Mouse (Mus musculus) retina, postnatal 1 day (tissue): ENCODE measurements around the gene AI182371.
A peak's percentile ranks its signal among the peaks of the same experiment; 100 is the strongest.

Source experiments
- DNase-seq: peaks from one replicate; pipeline ENCODE4 v3.0.0-alpha.2; 2012

AI182371 gene

GRCm38 (mm10) chr2:35101443-35101842 is at the start of gene AI182371:
AI182371 (minus strand) TSS chr2:35101543.
- DNase-seq: no peak

GRCm38 (mm10) chr2:35148806-35149205 is 47.5 kb upstream of the AI182371 start:
- DNase-seq: no peak

- DNase-seq: no peak
These were observed 40.3 kb upstream of the AI182371 start for GRCm38 (mm10) chr2:35141673-35142072.

DNA sequence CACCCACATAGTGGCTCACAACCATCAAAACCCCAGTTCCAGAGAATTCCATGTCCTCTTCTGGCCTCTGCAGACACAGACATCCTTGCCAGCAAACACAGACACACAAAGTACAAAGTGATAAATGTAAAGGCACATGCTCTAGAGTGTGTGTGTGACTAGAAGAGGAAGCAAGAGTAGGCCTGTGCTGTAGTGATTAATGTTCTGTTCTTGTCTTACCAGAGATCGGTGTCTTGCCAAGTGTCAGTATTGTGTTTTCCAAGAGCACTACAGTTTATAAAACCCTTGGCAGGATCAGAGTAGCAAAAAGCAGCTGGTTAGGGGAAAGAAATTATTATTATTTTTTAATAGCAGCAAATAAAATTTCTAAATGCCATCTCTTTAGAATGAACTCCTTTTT is 37.2 kb upstream of the AI182371 start:
- DNase-seq: no peak

DNA sequence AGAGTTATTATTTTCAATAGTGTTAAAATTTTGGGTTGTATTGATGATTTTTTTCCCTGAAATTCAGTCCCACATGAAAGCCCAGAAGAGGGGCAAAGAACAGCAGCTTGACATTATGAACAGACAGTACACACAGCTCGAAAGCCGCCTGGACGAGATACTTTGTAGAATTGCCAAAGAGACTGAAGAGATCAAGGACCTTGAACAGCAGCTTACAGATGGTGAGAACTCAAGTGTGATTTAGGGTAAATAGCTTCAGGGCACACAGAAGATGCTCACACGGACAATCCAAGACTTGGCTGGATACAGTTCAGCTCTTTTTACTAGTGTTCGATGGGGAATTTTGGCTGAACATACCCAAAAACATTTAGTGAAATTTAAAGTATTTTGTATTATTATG is 32.5 kb upstream of the AI182371 start:
- DNase-seq: no peak

DNA sequence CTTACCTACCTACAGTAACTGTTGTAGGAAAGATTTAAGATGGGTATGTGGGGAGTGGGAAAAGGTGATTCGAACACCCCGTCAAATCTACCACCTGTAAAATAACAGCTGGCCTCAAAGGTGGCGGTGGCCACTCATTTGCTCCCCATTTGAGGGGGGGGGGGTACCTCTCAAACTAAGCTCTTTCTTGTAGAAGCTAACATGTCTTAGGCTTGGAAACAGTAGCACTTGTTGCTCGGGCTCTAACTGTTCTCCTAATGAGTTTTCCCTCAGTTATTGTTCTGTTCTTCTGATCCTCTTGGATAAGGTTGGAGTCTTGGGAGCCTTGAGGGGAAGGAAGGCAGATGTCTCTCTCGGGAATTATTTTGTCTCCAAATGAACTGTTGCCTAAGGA is 31.3 kb upstream of the AI182371 start:
- DNase-seq: peak; percentile 24

DNA sequence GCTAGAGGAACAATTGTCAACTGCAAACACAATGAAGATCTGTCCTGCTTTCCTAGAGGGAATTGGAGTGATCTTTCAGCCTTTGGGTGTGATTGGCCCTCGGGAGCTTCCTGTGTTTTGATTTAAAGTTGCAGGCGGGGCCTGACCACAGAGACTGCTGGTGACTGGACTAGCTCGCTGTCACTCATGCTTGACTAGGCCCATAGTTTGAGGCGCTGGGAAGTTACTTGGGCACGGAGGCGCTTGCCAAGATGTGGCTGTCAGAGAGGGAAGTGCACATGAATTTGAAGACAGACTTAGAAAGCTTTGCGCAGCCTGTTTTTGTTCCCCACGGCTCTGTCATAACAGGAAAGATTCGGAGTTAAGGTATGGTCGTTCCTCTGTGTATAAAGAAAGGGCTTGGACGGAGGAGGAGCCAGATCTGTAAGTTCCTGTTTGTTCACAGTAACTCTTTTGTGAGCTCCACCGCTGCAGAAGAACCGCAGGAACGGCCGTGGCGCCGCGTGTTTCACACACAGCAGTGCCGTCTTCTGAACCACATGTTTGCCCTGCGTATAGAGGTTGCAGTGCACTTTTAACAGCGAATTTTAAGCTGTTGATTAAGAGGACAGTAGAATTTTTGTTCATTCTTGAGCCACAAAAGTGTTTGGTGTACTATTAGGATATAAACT is 30.8 kb upstream of the AI182371 start:
- DNase-seq: peak; percentile 98

- DNase-seq: no peak
These were observed 30.1 kb upstream of the AI182371 start for GRCm38 (mm10) chr2:35131491-35131890.

- no peak for DNase-seq
These were observed 23.4 kb upstream of the AI182371 start for GRCm38 (mm10) chr2:35124716-35125115.

- DNase-seq: no peak
These were observed 9.2 kb upstream of the AI182371 start for GRCm38 (mm10) chr2:35110521-35110920.

DNA sequence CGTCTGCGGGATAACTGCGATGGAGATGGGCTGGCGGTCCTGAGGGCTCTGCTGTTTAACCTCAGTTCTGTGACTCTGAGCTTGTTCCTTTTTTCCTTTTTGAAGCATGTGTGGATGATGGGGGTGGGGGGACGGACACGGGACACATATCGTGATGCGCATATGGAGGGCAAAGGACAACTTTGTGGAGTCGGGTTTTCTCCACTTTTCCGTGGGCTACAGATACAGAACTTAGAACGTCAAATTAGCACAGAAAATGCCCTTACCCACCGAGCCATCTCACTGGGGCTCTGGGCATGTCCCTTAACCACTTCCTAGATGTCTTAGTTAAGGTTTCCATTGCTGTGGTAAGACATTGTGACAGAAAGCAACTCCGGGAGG is 8.6 kb upstream of the AI182371 start:
- DNase-seq: no peak

DNA sequence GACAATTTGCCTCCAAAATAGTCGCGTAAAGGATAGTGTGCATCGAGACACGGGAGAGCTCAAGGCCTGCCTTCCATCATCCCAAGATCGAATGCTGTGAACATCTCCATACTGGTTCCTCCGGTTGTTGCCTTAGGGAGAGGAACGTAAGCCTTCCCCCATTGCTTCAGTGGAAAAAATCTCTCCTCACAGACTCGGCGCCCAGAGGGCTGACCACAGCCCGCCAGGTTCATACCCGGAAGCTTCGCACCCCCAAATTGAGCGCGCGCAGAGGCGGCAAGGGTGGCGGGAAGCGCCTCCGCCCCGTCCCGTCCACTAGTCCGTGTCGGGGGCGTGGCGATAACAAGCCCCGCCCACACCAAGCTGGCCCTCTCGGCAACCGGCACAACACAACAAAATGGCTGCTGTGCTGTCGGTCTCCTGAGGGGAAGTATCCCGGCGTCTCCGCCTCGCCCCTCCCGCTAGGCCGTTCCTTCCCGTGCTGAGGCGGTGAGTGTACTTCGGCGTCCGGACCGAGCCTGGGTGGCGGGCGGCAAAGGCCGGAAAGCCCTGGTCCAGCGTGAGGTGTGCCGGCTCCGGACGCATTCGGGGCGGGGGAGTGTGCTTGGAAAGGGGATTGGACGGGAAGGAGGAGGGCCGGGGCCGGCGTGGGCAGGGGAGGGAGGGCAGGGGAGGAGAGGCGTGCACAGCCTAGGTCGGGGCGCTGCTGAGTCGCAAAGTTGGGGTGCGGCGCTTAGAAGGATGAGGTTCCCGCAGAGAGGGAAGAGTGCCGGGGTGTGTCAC is 8.0 kb upstream of the AI182371 start, which contains the start of gene Cntrl:
Gene Cntrl, plus strand, starts transcription at position 352 of the 783 bp plus-strand sequence.
- DNase-seq: peak; percentile 94

DNA sequence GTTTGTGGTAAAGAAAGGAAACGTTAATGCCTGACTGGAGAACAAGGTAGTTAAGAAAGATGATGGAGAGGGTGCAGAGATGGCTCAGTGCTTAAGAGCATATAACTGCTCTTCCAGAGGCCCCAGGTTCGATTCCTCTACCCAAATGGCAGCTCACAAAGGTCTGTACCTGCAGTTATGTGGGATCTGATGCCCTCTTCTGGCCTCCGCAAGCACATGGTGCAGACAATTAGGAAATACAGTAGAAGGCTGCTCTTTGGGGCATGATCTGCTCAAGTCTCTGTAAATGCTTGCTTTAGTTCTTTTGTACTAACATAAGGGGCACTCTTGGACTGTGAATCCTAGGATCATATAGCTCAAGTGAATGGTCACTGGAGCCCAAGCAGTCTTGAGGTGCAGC is 7.4 kb upstream of the AI182371 start:
- DNase-seq: peak; percentile 64

DNA sequence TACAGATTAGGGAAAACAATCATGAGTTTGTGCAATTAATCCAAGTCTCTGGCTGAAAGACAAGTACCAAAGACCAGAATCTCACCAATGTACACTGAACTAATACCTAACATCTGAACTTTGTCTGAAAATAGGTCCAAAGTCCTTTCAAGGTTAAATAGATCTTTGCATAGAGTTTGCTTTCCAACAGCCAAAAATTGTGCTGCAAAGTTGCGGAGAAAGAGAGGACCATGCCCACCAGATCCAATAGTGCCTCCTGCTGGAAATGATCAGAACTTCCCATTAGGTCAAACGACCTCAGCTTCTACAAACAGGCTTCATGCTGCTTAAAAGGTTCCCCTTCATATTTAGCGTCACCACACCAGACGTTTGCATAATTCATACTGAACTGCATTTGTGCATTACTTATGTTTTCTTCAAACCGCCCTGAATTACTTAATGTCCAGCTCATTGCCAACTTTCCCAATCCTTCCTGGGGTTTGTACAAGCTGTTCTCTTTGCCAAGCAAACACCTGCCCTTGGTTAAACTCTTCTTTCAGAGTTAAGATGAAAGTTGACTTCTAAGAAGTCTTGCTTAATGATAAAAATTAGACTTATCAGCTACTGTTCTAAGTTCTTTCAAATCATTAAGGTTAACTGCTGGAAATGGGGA is 6.8 kb upstream of the AI182371 start:
- DNase-seq: peak; percentile 62

- DNase-seq: no peak
These were observed 3.5 kb upstream of the AI182371 start for GRCm38 (mm10) chr2:35104843-35105242.

DNA sequence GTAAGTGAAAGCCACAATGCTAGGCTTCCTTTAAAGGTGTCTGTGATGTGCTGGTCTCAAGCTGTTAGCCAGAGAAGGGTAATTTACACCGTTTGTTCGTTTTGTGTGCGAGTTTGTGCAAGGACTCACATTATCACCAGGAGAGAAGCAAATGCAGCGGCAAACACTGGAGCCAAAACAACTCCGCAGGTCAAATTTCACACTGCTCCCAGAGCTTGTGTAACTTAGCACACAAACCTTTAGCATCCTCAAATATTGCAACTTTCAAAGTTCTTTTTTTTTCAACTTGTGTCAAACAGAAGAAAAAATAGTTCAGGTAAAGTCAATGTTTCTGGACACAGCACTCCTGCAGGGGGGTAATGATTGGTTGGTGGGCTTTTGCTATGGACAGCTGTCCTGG is 2.2 kb upstream of the AI182371 start:
- no peak for DNase-seq

- no peak for DNase-seq
These were observed 1.4 kb upstream of the AI182371 start for GRCm38 (mm10) chr2:35102777-35103176.

GRCm38 (mm10) chr2:35100529-35100928 is 814 bp downstream of the AI182371 start:
- no peak for DNase-seq

DNA sequence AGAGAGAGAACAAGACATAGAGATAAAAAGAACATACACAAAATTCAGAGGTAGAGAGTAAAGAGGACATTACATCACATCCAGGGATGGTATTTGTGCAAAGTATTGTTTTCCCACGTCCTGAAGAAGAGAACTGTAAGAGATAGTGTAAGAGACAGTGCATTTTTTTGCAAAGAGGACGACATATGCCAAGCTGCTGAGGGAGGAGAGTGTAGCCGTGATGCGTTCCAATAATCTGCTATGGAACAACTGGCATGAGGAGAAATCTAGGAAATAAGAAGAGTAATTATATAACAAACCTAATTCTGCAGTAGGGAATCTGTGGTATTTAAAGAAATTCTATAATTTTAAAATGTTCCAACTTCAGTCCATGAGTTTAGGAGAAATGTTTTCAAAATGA is 13.9 kb downstream of the AI182371 start:
- no peak for DNase-seq

DNA sequence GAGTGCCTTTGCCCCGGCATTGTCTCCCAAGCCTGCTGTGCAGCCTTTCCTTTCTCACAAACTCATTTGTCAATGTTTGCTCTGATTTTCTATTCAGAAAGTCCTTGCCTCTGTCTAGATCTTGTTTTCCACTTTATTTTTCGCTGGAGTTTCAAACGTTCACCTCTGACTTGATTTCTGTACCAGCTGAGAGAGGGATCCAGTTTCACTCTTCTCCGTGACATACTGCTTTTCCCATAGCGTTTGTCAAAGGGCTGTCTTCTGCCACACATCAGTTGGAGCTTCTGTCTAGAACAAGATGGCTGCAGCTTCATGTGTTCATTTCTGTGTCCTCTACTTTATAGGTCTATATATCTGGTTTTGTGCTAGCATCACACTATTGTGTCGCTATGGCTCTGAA is 22.2 kb downstream of the AI182371 start:
- no peak for DNase-seq

- DNase-seq: no peak
These were observed 27.0 kb downstream of the AI182371 start for GRCm38 (mm10) chr2:35074328-35074727.

DNA sequence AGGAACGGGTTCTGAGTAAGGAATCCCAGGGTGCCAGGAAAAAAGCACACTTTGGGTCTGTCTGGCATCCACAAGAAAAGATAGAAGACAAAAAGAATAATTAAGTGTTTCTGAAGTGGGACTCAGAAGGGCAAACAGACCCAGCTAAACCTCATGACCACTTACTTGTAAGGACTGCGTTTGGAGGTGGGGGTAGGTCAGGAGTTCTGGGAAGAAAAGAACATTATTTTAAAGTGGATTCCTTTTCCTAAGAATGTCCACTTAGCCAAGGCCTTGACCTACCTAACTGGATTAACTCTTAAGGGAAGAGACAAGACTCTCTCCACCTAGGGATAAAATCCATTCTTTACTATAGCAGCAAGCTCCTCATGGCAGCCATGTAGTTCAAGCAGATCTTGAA is 28.8 kb downstream of the AI182371 start:
- DNase-seq: no peak

DNA sequence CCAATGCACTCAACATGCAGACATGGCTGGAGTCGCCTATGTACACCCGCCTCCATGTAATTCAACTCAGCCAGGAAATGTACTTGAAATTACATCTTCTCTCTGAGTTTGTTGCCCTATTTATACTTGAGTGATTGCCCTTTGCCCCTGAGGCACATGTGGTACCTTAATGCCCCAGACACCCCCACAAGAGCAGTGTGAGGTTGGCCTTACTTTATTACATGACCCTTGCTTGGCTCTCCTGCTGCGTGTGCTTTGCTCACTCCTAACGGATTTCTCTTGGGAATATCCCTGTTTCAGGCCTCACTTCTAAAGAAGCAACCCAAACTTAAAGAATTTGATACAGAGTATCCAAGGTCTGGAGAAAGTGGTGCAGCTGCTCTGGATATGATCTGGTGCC is 31.1 kb downstream of the AI182371 start:
- DNase-seq: no peak

- no peak for DNase-seq
These were observed 32.2 kb downstream of the AI182371 start for GRCm38 (mm10) chr2:35069124-35069523.
